Mouse (Mus musculus): ENCODE measurements around the gene Exoc6b.

- TF ChIP-seq CTCF (IDR thresholded peaks at IDR 0.05; ENCODE audit: low read depth) = no peak
- TF ChIP-seq EP300 (IDR thresholded peaks at IDR 0.05; ENCODE audit: low read depth) = no peak
Observed at GRCm38 (mm10) chr6:85013906-85014305, 55.4 kb downstream of the Exoc6b start.

All from heart, postnatal 0 days (tissue).